Mouse (Mus musculus) gastrocnemius, postnatal 4 days (tissue): ENCODE measurements at regions not wholly inside any gene's neighbourhood (a gene's known extent, or its start where the extent isn't known, plus 50 kb on each side); places are given as distances from the start of the nearest gene placed in this dataset.

Experiments
- DNase-seq, 2 experiments: peaks; one replicate each; pipeline ENCODE4 v3.0.0; 2021 to 2022; ENCODE audit warnings: low spot score in 2 of 2, mixed read lengths in 2 of 2

GRCm38 (mm10) chr17:83967007-83967406 is 119.2 kb upstream of the Haao start:
- no peak for DNase-seq

DNA sequence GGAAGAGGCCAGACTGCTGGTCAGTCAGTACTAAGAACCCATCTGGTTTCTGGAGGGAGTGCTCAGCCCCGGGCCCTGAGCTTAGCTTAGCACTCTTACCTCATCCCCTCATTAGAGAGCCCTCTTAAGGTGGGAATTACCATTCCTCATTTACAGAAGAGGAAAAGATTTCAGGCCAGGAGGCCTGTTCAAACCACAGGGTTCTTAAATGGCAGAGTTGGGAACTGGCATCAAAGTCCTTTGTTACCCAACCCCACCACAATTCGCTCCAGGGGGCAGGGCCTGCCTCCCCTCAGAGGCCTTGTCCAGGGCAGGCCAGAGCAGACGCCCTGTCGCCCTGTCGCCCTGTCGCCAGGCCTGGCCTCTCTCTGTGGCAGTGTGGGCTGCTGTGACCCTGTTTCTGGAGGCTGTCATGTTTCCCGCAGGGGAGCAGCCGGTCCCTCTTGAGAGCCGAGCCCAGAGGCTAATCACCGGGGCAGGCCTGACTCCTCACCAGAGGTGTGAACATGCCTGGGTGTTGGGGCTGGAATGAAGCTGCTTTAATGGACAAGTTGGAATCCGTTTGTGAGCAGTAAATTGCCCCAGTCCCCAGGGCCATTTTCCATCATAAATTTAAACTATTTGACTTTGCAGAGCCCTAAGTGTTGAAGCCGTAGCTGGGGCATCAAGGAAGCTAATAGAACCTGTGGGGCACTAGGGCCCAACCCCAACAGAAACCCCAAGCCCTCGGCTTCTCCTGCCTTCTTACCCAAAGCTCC is 116.9 kb upstream of the Haao start:
- no peak for DNase-seq

DNA sequence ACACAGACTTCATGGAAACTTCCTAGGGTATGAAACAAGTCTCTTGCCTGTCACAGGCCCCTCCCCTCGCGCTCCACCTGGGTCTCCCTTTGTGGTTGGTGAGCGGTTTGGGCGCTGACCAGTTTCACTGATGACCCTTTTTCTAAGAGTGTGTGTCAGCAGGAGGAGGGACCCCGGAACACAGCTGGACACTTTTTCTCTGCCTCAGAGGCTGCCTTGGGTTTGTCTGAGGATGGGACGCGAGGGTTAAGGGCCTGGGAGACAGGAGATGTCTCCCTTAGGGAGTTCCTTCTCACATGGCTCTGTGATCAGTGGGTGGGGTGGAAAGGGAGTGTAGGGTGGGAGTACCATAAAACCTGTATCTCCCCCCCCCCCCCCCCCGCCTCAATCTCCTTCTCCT is 115.8 kb upstream of the Haao start:
- DNase-seq: no peak

DNA sequence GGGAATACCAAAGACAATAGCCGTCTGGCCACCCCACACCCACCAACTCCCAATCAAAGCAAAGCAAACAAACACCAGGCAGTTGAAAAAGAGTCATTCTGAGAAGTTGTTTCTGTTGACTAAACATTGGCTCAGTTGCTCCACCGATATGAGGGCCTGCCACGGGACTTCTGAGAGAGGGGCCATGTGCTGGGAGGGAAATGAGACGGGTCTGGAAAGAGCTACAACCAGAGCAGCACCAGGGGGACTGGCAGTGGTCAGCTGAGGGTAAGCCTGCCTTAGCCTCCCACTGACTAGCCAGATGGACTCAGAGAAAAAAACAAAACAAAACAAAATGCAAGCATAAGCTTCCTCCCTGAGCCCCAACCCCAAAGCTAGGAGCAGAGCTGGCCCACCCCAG is 115.1 kb upstream of the Haao start:
- DNase-seq: no peak

DNA sequence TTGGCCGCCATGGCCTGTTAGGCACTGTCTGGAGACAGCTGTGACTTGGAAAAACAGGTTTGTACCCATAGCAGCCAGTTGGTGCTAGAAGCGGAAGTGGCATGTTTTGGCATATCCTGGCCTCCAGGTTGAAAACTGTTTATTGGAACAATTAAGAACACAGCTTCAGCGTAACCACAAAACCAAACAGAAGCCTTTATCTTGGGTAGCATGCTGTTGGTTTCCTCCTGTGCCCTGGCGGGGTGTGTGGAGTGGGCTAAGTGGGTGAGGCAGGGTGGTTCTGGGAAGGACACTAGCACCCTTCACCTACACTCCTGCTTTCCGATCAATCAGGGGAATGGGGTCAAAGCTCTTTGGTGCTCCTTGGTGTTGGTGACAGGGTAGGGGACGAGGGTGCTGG is 114.4 kb upstream of the Haao start:
- no peak for DNase-seq

GRCm38 (mm10) chr17:83960821-83961220 is 113.1 kb upstream of the Haao start:
- no peak for DNase-seq

GRCm38 (mm10) chr17:83960158-83960557 is 112.4 kb upstream of the Haao start:
- DNase-seq: no peak

- DNase-seq: no peak
Observed at GRCm38 (mm10) chr17:83959159-83959848, 111.5 kb upstream of the Haao start.

- no peak for DNase-seq
Observed at GRCm38 (mm10) chr17:83958706-83959105, 110.9 kb upstream of the Haao start.

- DNase-seq: no peak
Observed at GRCm38 (mm10) chr17:83957661-83958540, 110.1 kb upstream of the Haao start.

GRCm38 (mm10) chr17:83956821-83957565 is 109.2 kb upstream of the Haao start:
- DNase-seq: no peak

- no peak for DNase-seq
Observed at GRCm38 (mm10) chr17:83955978-83956377, 108.2 kb upstream of the Haao start.

DNA sequence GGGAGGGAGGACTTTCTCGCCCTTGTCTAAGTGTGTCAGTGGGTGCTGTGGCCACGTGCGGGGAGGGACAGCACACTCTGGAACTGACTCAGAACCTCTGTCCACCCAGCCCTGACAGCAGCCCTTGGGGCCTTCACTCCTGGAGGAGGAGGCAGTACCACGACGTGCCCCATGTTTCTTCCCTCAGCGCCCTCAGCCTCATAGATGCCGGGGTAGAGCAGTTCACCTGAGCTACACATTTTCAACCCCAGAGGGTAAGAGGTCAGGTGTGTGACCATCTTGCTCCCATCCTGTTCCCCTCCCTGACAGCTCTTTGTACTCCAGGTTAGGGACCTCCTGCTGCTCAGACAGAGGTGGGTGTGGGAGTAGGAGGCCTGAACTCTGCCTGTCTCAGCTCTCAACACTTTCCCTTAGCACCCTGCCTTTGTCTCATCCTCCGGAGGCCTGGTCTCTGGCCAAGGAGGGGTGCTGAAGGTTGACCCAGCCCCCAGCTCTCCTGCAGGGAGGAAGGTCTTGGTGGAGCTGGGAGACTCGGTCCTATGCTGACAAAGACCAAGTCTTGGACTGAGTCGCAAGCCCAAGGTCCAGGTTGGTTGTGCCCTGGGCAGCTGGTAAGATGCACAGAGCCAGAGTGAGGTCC is 107.4 kb upstream of the Haao start:
- no peak for DNase-seq

DNA sequence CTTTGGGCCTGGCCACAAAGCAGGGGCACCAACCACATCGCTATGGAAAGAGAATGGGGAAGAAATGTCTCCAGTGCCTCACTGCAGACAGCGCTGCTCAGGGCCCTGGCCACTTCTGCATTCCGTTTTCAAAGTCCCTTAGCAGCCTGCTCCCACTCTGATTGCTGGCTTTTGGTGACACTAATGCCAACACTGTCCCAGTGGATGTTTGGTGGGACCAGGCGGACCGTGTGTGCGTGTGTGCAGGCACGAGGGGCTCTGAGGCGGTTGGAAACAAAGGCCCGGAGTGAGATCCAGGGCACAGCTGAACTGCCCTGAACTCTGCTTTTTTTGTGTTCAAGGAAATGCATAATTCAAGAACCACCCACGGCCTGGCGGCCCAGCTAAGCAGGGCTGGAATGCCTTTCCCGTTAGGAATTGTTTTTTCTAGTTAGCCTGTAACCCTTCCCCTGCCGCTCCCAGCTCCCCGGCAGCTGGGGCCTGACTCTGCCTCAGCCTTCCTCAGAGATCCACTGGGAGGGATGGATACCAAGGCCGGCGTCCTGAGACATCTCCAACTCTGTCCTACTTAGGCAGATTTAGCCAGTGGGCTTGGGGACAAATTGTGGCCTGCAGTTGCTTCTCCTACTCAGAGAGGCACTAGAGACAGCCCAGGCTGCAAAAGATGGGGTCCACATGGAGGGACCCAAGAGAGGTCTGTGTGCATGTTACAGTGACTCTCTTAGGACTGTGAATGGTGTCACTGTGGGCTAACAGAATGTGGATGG is 106.7 kb upstream of the Haao start:
- peak; percentile 35 to 75 for DNase-seq

- DNase-seq: no peak
Observed at GRCm38 (mm10) chr17:83953656-83954055, 105.9 kb upstream of the Haao start.

DNA sequence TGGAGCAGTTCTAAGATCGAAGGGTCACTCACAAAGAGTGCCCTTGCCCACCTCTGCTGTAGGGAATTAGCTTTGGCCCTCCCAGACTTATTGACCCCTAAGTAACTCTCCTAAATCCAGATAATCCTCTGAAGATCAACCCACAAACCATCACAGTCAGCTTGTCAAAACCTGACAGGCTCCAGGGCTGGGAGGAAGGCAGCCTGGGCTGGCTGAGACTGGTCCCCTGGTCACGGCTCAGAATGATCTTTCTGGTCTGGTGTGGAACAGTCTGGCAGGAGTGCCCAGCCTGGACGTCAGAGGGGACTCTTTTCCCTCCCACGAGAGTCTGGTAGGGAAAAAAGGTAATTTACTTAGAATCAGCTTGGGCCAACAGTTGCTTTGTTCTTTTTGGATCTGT is 99.0 kb upstream of the Haao start:
- DNase-seq: no peak

DNA sequence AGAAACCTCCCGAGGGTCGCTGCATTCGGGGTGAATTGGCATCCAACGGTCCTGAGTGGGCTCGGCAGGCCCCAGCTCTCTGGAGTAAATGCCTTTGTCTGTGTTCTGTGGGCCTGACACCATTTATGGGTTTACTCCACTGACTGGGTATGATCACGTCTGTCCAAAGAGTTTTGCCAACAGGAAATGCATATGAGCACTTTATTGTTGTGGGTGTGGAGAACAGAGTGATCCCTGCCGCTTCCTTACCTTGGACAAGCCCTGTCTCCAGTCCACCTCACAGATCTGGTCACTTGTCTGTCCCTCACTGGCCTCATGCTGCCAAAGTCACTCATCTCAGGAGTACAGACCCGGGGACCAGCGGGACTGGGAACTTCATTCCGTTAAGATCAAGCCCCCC is 91.6 kb upstream of the Haao start:
- DNase-seq: no peak

DNA sequence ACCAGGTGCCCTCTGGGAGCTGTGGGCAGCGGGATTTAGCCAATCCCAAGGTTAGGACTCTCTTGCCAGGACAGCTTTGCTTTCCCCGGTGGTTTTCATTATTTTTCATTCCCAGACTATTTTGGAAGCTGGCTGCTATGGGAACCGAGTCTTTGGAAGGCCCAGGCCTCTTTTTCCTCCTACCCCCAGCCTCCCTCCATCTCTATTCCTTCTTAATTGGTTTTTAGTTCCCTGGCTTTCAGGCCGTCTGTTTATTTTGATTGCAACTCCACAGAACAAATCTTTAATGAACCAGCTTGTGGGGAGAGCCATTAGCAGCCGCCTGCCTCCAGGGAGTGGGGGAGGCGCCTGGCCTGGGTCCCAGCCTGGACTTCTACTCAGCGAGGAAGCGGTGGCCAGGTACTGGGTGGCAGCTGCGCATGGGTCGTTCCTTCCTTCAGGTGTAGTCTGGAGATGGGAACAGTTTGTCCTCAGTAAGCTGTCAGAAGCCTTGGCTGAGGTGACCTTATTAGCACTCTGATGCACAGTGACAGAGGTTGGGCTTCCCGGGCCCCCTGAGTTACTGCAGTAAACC is 91.0 kb upstream of the Haao start:
- peak; percentile 41 for DNase-seq

- peak in 1 of 2 experiments; percentile 67 for DNase-seq
Observed at GRCm38 (mm10) chr17:83937576-83937975, 89.8 kb upstream of the Haao start.

DNA sequence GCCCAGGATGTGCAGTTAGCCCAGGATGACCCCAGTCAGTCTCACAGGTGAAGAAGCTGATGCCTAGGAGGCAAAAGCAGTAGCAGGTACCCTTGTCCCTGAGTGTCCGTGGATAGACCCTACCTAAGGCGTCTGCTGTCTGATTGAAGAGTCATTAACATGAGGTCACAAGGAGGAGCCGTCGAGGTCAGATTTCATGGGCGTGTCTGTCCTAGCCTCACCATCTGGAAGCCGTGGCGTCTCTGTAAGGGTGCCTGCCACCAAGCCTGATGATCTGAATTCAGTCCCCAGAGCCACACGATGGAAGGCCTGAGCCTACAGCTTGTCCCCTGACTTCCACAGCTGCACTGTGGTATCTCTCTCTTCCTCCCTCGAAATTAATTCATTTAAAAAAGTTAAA is 88.9 kb upstream of the Haao start:
- no peak for DNase-seq
